Mouse (Mus musculus) liver, adult 2 months (tissue): Measurements from ENCODE around the gene Ciao2b. TPM values are rescaled to one million over a fixed set of nuclear protein-coding genes. Genes with fewer than 3 reads are reported as not detected.

Experiments used
- DNase-seq: peaks from one replicate; pipeline ENCODE4 v3.0.0-alpha.2; 2011; ENCODE audit warnings: low read depth, low spot score; ENCODE audit errors: extremely low read depth
- H3K27ac ChIP-seq: fragments of 200-500 bp; replicated peaks from 2 replicates; pipeline ENCODE4 v1.5.1; 2012; ENCODE audit warnings: low read depth, mild to moderate bottlenecking, control low read depth, inconsistent platforms, low read length; ENCODE audit not compliant: insufficient read depth
- H3K27me3 ChIP-seq: fragments of 200-500 bp; 2 replicates; pipeline ENCODE4 v1.6.1; 2012; ENCODE audit warnings: mild to moderate bottlenecking, moderate library complexity, low read length, inconsistent platforms; ENCODE audit not compliant: control insufficient read depth, insufficient read depth
- H3K36me3 ChIP-seq: fragments of 200-500 bp; 2 replicates; pipeline ENCODE4 v1.6.1; 2012; ENCODE audit warnings: low read length, inconsistent platforms; ENCODE audit not compliant: control insufficient read depth, insufficient read depth
- H3K4me1 ChIP-seq: fragments of 200-500 bp; 2 replicates; pipeline ENCODE4 v1.6.1; 2011; ENCODE audit warnings: low read length; ENCODE audit not compliant: control insufficient read depth, insufficient read depth
- H3K4me3 ChIP-seq: fragments of 200-500 bp; 2 replicates; pipeline ENCODE4 v1.5.1; 2011; ENCODE audit warnings: low read depth, mild to moderate bottlenecking, control low read depth, low read length, moderate library complexity; ENCODE audit not compliant: insufficient read depth
- H3K79me2 ChIP-seq: fragments of 200-500 bp; 2 replicates; pipeline ENCODE4 v1.6.1; 2012; ENCODE audit warnings: inconsistent platforms, mild to moderate bottlenecking, low read length, moderate library complexity; ENCODE audit not compliant: control insufficient read depth, insufficient read depth
- H3K9ac ChIP-seq: fragments of 200-500 bp; 2 replicates; pipeline ENCODE4 v1.6.1; 2012; ENCODE audit warnings: low read depth, mild to moderate bottlenecking, control low read depth, inconsistent platforms, low read length
- CTCF ChIP-seq: fragments of 200-500 bp; IDR thresholded peaks from 2 replicates; pipeline ENCODE4 v1.5.1; 2011; ENCODE audit warnings: low read depth, low read length, control low read depth
- POLR2A ChIP-seq: fragments of 200-500 bp; IDR thresholded peaks from 2 replicates; pipeline ENCODE4 v1.6.1; 2011; ENCODE audit warnings: low read length, control low read depth; ENCODE audit not compliant: insufficient read depth; ENCODE audit errors: extremely low read depth
- WGBS: fragments of 180-500 bp; shearing (Covaris S2); methylation state at CpG from one replicate; pipeline ENCODE4 v1.1.7; 2018; 5-methylcytosine and 5-hydroxymethylcytosine counted together
- polyA plus RNA-seq: library from polyadenylated mRNA; depleted of rRNA; stranded (reverse); fragments of >200 nt; gene quantifications from 2 replicates; pipeline ENCODE4 v1.2.3, GENCODE M21; 2012
- total RNA-seq: library from RNA; depleted of rRNA; stranded (reverse); fragments of >200 nt; gene quantifications from 2 replicates; pipeline ENCODE4 v1.2.3, GENCODE M21; 2014

Ciao2b gene
- total and polyA plus RNA-seq, 2 experiments = 18.9 to 24.2 TPM

DNA sequence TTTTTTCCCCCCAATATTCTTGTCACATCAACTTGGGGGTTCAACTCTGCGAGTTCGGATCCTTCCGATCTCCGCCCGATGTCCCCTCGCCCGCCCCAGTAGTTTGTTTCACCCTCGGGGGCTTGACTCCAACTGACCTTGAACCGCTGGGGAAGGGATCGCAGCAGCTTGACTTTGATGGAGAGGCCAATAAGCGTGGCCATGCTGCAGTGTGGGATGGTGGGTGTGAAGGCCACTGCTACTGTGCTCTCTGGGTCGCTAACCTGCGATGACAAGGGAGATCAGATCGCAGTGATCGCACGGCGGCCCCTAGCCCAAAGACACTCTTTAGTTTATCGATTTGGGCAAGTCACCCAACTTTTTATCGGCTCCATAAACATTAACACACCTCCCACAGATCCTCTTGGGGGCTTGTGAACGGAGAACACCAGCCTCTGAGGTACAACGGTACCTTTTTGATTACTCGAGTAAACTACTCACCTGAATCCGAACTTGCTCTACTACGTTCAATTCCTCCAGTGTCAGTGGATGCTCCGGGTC lies 864 bp downstream of the Ciao2b start:
- no peaks in the 10 kb centered on the region for H3K27me3 ChIP-seq
- peak overlapping the region; percentile 87 for H3K4me3 ChIP-seq
- peak overlapping the region; percentile 43 for H3K27ac ChIP-seq
- TF ChIP-seq CTCF = no peak
- no peak for TF ChIP-seq POLR2A
- WGBS = 1% methylated on average over 25 of the region's 25 CpGs
- H3K4me1 ChIP-seq = peaks cover 10% of the 10 kb centered on the region
- peak overlapping the region; percentile 85 for H3K9ac ChIP-seq
- no peaks in the 10 kb centered on the region; the same call in 1 of the 2 replicates for H3K36me3 ChIP-seq
- no peaks in the 10 kb centered on the region for H3K79me2 ChIP-seq
- peak; percentile 50 for DNase-seq

- H3K27ac ChIP-seq = no peak overlapping the region
- H3K79me2 ChIP-seq = no peaks in the 10 kb centered on the region
- WGBS = 69% methylated on average over 7 of the region's 7 CpGs
- no peak overlapping the region for H3K9ac ChIP-seq
- H3K4me3 ChIP-seq = no peak overlapping the region
- no peaks in the 10 kb centered on the region for H3K27me3 ChIP-seq
- H3K4me1 ChIP-seq = peaks cover 10% of the 10 kb centered on the region
- TF ChIP-seq POLR2A (no peak), CTCF (no peak)
- DNase-seq = no peak
- H3K36me3 ChIP-seq = no peaks in the 10 kb centered on the region; the same call in 1 of the 2 replicates
Measured at GRCm38 (mm10) chr8:104640241-104640640, 1.5 kb downstream of the Ciao2b start.

DNA sequence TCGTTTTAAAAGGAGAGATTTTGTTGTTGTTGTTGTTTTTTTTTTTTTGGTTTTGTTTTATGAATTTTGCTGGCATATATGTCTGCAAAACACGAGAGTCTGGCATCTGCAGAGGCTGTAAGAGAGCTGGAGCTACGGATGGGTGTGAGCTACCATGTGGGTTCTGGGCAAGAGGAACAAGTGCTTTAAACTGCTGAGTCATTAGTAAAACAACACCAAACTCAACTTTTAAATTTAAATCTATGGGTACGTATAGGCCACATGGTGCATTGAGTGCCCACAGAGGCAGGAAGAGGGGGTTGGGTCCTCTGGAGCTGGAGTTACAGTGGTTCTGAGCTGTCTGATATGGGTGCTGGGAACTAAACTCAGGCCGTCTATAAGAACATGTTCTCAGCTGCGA lies 3.8 kb downstream of the Ciao2b start:
- TF ChIP-seq CTCF (no peak), POLR2A (no peak)
- 91% methylated on average over 6 of the region's 6 CpGs for WGBS
- H3K27ac ChIP-seq = no peak overlapping the region
- no peaks in the 10 kb centered on the region for H3K79me2 ChIP-seq
- no peaks in the 10 kb centered on the region for H3K27me3 ChIP-seq
- no peaks in the 10 kb centered on the region; the same call in 1 of the 2 replicates for H3K36me3 ChIP-seq
- H3K4me3 ChIP-seq = no peak overlapping the region
- H3K4me1 ChIP-seq = peaks cover 10% of the 10 kb centered on the region
- H3K9ac ChIP-seq = no peak overlapping the region
- no peak for DNase-seq

GRCm38 (mm10) chr8:104635004-104635710 lies 6.6 kb downstream of the Ciao2b start:
- Histone ChIP-seq H3K4me3 (no peak overlapping the region), H3K4me1 (peaks cover 6% of the 10 kb centered on the region; the same call in 1 of the 2 replicates), H3K9ac (no peak overlapping the region), H3K27me3 (peaks cover 7% of the 10 kb centered on the region), H3K79me2 (no peaks in the 10 kb centered on the region), H3K27ac (no peak overlapping the region), H3K36me3 (no peaks in the 10 kb centered on the region; the same call in 1 of the 2 replicates)
- TF ChIP-seq CTCF (no peak), POLR2A (no peak)
- 86% methylated on average over 3 of the region's 3 CpGs for WGBS
- DNase-seq = no peak

DNA sequence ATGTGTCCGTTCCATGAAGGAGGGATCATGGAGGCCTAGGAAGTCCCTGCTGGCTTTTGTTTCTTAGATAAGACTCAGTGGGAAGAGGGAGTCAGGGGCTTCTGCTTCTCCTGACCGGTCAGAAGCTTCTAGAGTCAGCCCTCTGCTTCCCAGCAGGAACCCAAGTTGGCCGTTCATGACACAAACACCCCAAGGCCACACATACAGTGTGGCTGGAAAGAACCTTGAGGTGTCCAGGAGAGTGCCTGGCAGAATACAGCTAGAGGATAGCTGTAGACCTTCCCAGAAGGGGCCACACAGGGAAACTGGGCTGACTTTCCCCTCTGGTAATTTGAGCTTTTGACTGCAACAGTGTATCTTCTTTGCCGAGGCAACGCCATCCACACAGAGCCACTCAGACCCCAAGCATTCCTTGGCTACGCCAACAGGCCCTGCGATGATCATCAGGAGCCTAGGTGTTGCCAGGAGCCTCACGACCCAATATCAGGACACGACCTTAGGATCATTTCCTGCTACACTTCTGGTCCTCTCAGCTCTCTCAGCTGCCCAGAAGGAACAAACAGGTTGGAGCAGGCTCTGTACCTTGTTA lies 8.5 kb downstream of the Ciao2b start:
- DNase-seq = no peak
- Histone ChIP-seq H3K9ac (no peak overlapping the region), H3K4me1 (peaks cover 4% of the 10 kb centered on the region; the same call in 1 of the 2 replicates), H3K27me3 (peaks cover 7% of the 10 kb centered on the region), H3K36me3 (no peaks in the 10 kb centered on the region), H3K27ac (no peak overlapping the region), H3K4me3 (no peak overlapping the region), H3K79me2 (no peaks in the 10 kb centered on the region)
- 79% methylated on average over 9 of the region's 9 CpGs for WGBS
- TF ChIP-seq POLR2A = no peak
- TF ChIP-seq CTCF = no peak

DNA sequence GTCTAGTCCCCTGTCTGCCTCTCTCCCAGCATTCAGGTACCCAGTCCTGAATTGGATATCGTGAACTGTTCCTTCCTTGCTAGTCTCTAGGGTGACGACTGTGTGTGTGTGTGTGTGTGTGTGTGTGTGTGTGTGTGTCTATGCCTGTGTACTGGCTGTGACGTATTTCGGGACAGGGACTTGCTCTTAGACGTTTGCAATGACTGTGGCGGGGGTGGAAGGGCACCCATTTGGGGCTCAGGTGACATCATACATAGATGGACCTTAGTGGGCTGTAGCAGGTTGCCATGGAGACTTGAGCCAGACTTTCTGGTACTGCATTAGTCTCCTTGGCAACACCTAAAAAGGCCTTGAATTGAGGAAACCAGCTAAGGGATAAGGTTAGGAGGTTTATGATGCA lies 9.3 kb downstream of the Ciao2b start:
- no peak for DNase-seq
- Histone ChIP-seq H3K9ac (no peak overlapping the region), H3K79me2 (no peaks in the 10 kb centered on the region), H3K36me3 (no peaks in the 10 kb centered on the region), H3K4me1 (peaks cover 4% of the 10 kb centered on the region; the same call in 1 of the 2 replicates), H3K27me3 (peaks cover 7% of the 10 kb centered on the region), H3K4me3 (no peak overlapping the region), H3K27ac (no peak overlapping the region)
- WGBS = 85% methylated on average over 6 of the region's 6 CpGs
- TF ChIP-seq CTCF = no peak
- no peak for TF ChIP-seq POLR2A
